Mouse (Mus musculus): Measurements from ENCODE around the gene Ankrd13a. TPM values are rescaled to one million over a fixed set of nuclear protein-coding genes. Genes with fewer than 3 reads are reported as not detected.
"Not testable (repeated sequence)": the region's sequence is repeated elsewhere in the genome, so short reads cannot be mapped to it uniquely, and the experiment has no call there.

Gene Ankrd13a
- polyA plus RNA-seq, 1 experiment: not detected

- Histone ChIP-seq H3K4me3 (ENCODE audit: insufficient read depth, low read depth, low read length) (no peak overlapping the region), H3K27ac (ENCODE audit: insufficient read depth, low read depth, low read length) (no peak overlapping the region), H3K4me1 (ENCODE audit: control insufficient read depth, insufficient read depth, low read length) (peaks cover 6% of the 10 kb centered on the region)
- WGBS: 7% methylated on average over 9 of the region's 9 CpGs
- TF ChIP-seq POLR2A (IDR thresholded peaks at IDR 0.05; ENCODE audit: insufficient read depth, low read depth, low read length): no peak
- peak; percentile 96 for TF ChIP-seq CTCF (IDR thresholded peaks at IDR 0.05; ENCODE audit: insufficient read depth, low read depth, low read length)
Observed at GRCm38 (mm10) chr5:114824197-114824596, 49.7 kb downstream of the Ankrd13a start.

DNA sequence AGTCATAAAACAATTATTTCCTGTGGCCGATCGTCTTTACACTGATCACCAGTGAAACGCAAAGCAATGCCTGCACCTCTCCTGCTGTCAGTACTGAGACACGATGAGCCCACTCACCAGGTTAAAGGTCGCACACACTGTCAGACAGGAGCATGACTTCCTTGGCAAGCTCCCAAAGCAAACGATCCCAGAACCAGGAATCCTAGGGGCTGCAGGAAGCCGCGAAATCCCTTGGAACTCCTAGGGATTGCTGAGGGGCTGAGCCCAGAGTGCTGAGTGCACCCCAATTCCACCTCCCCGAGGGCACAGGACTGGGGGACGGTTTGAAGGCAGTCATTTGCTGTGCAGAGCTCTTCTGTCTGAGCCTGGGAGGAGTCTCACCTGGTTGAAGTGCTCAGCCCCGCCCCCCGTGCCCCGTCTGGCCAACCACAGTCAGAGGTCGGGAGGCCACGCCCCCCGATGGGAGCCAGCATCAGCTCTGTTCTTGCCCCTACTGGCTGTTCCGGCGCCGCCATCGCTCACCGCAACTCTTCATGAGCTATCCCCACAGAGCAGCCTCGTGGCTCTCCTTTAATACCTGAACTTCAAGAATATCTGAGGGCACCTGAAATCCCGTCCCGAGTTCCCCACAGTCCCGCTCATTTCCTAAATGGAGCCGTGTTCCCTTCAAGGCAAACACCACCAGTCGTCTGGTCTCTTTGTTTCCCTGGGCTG, 51.7 kb downstream of the Ankrd13a start:
- Histone ChIP-seq H3K4me3 (ENCODE audit: insufficient read depth, low read depth, low read length) (peak overlapping the region; percentile 40), H3K4me1 (ENCODE audit: control insufficient read depth, insufficient read depth, low read length) (peaks cover 6% of the 10 kb centered on the region), H3K27ac (ENCODE audit: insufficient read depth, low read depth, low read length) (0 out of 2 replicates have a peak overlapping the region, but pooled peaks have one; percentile 6)
- WGBS: 6% methylated on average over 27 of the region's 27 CpGs
- TF ChIP-seq POLR2A (IDR thresholded peaks at IDR 0.05; ENCODE audit: insufficient read depth, low read depth, low read length) (no peak), CTCF (IDR thresholded peaks at IDR 0.05; ENCODE audit: insufficient read depth, low read depth, low read length) (no peak)

GRCm38 (mm10) chr5:114827427-114827826, 53.0 kb downstream of the Ankrd13a start:
- Histone ChIP-seq H3K27ac (ENCODE audit: insufficient read depth, low read depth, low read length) (no peak overlapping the region), H3K4me3 (ENCODE audit: insufficient read depth, low read depth, low read length) (no peak overlapping the region), H3K4me1 (ENCODE audit: control insufficient read depth, insufficient read depth, low read length) (peaks cover 6% of the 10 kb centered on the region)
- WGBS: 87% methylated on average over 12 of the region's 12 CpGs
- TF ChIP-seq CTCF (IDR thresholded peaks at IDR 0.05; ENCODE audit: insufficient read depth, low read depth, low read length): no peak
- TF ChIP-seq POLR2A (IDR thresholded peaks at IDR 0.05; ENCODE audit: insufficient read depth, low read depth, low read length): no peak

- TF ChIP-seq CTCF (IDR thresholded peaks at IDR 0.05; ENCODE audit: insufficient read depth, low read depth, low read length) (no peak), POLR2A (IDR thresholded peaks at IDR 0.05; ENCODE audit: insufficient read depth, low read depth, low read length) (no peak)
- no peak overlapping the region for H3K27ac ChIP-seq (ENCODE audit: insufficient read depth, low read depth, low read length)
- peaks cover 6% of the 10 kb centered on the region for H3K4me1 ChIP-seq (ENCODE audit: control insufficient read depth, insufficient read depth, low read length)
- WGBS: 70% methylated on average over 3 of the region's 3 CpGs
- no peak overlapping the region for H3K4me3 ChIP-seq (ENCODE audit: insufficient read depth, low read depth, low read length)
Observed at GRCm38 (mm10) chr5:114829740-114830139, 55.3 kb downstream of the Ankrd13a start.

GRCm38 (mm10) chr5:114836886-114837285, 62.4 kb downstream of the Ankrd13a start:
- no peak overlapping the region for H3K4me3 ChIP-seq (ENCODE audit: insufficient read depth, low read depth, low read length)
- no peak overlapping the region for H3K27ac ChIP-seq (ENCODE audit: insufficient read depth, low read depth, low read length)
- TF ChIP-seq CTCF (IDR thresholded peaks at IDR 0.05; ENCODE audit: insufficient read depth, low read depth, low read length): no peak
- no peak for TF ChIP-seq POLR2A (IDR thresholded peaks at IDR 0.05; ENCODE audit: insufficient read depth, low read depth, low read length)
- WGBS: 78% methylated on average over 12 of the region's 12 CpGs
- H3K4me1 ChIP-seq (ENCODE audit: control insufficient read depth, insufficient read depth, low read length): no peaks in the 10 kb centered on the region

GRCm38 (mm10) chr5:114840481-114840880, 66.0 kb downstream of the Ankrd13a start:
- not testable (repeated sequence) for H3K27ac ChIP-seq (ENCODE audit: insufficient read depth, low read depth, low read length)
- 88% methylated on average over 5 of the region's 5 CpGs for WGBS

GRCm38 (mm10) chr5:114842155-114842554, 67.7 kb downstream of the Ankrd13a start:
- not testable (repeated sequence) for H3K4me3 ChIP-seq (ENCODE audit: insufficient read depth, low read depth, low read length); H3K4me1 ChIP-seq (ENCODE audit: control insufficient read depth, insufficient read depth, low read length); H3K27ac ChIP-seq (ENCODE audit: insufficient read depth, low read depth, low read length)
- 62% methylated on average over 3 of the region's 3 CpGs for WGBS

More at GRCm38 (mm10) chr5:114840481-114840880, 66.0 kb downstream of the Ankrd13a start:
- not testable (repeated sequence) for H3K4me3 ChIP-seq (ENCODE audit: insufficient read depth, low read depth, low read length); H3K4me1 ChIP-seq (ENCODE audit: control insufficient read depth, insufficient read depth, low read length)

DNA sequence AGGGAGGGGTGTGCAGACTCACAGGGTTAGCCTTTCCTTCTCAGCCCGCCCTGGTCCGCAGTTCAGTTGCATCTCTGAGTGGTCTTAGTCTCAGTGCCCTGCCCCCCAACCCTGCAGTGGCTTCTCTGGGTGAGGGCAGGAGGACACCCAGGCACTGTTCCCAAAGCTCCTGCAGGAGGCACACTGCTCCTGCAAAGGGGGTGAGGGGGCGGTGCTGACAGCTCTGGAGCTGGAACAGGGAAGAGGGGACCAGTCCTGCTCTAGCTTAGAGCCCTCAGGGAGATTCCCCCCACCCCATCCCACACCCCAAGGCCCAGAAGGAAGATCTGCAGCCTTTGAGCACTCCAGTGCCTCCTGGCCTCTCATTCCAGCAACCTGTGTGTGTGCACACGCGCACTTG, 68.2 kb downstream of the Ankrd13a start:
- Histone ChIP-seq H3K4me1 (ENCODE audit: control insufficient read depth, insufficient read depth, low read length) (0 out of 2 replicates have a peak, but pooled peaks cover 7% of the 10 kb centered on the region), H3K27ac (ENCODE audit: insufficient read depth, low read depth, low read length) (no peak overlapping the region), H3K4me3 (ENCODE audit: insufficient read depth, low read depth, low read length) (no peak overlapping the region)
- TF ChIP-seq CTCF (IDR thresholded peaks at IDR 0.05; ENCODE audit: insufficient read depth, low read depth, low read length): no peak
- TF ChIP-seq POLR2A (IDR thresholded peaks at IDR 0.05; ENCODE audit: insufficient read depth, low read depth, low read length): no peak
- WGBS: 71% methylated on average over 5 of the region's 5 CpGs

- H3K4me1 ChIP-seq (ENCODE audit: control insufficient read depth, insufficient read depth, low read length); H3K4me3 ChIP-seq (ENCODE audit: insufficient read depth, low read depth, low read length); H3K27ac ChIP-seq (ENCODE audit: insufficient read depth, low read depth, low read length): not testable (repeated sequence)
- 55% methylated on average over 2 of the region's 2 CpGs for WGBS
Observed at GRCm38 (mm10) chr5:114844371-114844770, 69.9 kb downstream of the Ankrd13a start.

Data from olfactory bulb, adult 2 months (tissue).